Mouse (Mus musculus) cortical plate, adult 2 months (tissue): Measurements from ENCODE around the gene 1700028K03Rik.

ENCODE experiments used
- CTCF ChIP-seq: fragments of 200-500 bp; IDR thresholded peaks from 2 replicates; pipeline ENCODE4 v1.5.1; 2011; ENCODE audit warnings: mild to moderate bottlenecking, control low read depth, low read length; ENCODE audit not compliant: insufficient read depth; ENCODE audit errors: extremely low read depth
- POLR2A ChIP-seq: fragments of 200-500 bp; IDR thresholded peaks from 2 replicates; pipeline ENCODE4 v1.6.1; 2011; ENCODE audit warnings: mild to moderate bottlenecking, low read length, control low read depth; ENCODE audit not compliant: insufficient read depth; ENCODE audit errors: extremely low read depth

DNA sequence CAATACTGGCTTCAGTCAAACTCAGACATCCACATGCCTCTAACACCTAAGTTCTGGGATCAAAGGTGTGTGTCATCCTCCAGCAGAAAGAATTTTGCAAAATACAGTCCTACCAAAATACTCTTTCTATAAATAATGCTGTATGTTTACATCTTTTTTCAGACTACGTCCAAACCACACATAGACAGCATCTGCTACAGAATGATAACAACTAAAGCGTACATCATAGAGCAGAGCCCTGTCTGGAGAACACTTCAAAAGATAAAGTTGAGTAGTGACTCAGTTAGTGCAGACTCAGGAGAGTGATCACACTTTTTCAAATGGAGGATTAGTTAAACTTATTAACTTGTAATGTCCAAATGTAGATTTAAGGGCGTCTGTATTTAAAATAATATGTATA lies 13.4 kb downstream of the 1700028K03Rik start:
- TF ChIP-seq POLR2A (no peak), CTCF (no peak)
